Mouse (Mus musculus): ENCODE results near the gene Per1.
A peak's percentile ranks its signal among the peaks of the same experiment; 100 is the strongest.

Per1 gene

GRCm38 (mm10) chr11:69117737-69118695 lies 23.0 kb downstream of the Per1 start:
- DNase-seq, result peak; percentile 58

GRCm38 (mm10) chr11:69118765-69119164 lies 23.7 kb downstream of the Per1 start:
- DNase-seq, result peak; percentile 79

GRCm38 (mm10) chr11:69119446-69120155 lies 24.6 kb downstream of the Per1 start:
- DNase-seq, result no peak

- no peak for DNase-seq
Measured at GRCm38 (mm10) chr11:69120221-69121000, 25.4 kb downstream of the Per1 start, which contains the start of gene Hes7. Gene Hes7, plus strand, starts transcription at chr11:69120404.

- DNase-seq, result no peak
Measured at GRCm38 (mm10) chr11:69121001-69121740, 26.2 kb downstream of the Per1 start.

- DNase-seq, result no peak
Measured at GRCm38 (mm10) chr11:69121741-69122335, 26.8 kb downstream of the Per1 start.

- DNase-seq, result peak; percentile 85
Measured at GRCm38 (mm10) chr11:69122336-69122951, 27.4 kb downstream of the Per1 start, which contains the start of gene 9130213A22Rik. Gene 9130213A22Rik, minus strand, starts transcription at chr11:69122589.

GRCm38 (mm10) chr11:69123056-69123692 lies 28.2 kb downstream of the Per1 start:
- peak; percentile 87 for DNase-seq

GRCm38 (mm10) chr11:69123693-69124497 lies 28.9 kb downstream of the Per1 start:
- DNase-seq, result peak; percentile 88

- DNase-seq, result no peak
Measured at GRCm38 (mm10) chr11:69124498-69124847, 29.5 kb downstream of the Per1 start.

GRCm38 (mm10) chr11:69125041-69125851 lies 30.2 kb downstream of the Per1 start:
- peak; percentile 89 for DNase-seq

GRCm38 (mm10) chr11:69125852-69125918 lies 30.7 kb downstream of the Per1 start, which contains the start of gene Aloxe3:
Gene Aloxe3, plus strand, starts transcription at chr11:69125896.
- DNase-seq, result no peak

GRCm38 (mm10) chr11:69125919-69126705 lies 31.1 kb downstream of the Per1 start:
- DNase-seq, result no peak

- DNase-seq, result no peak
Measured at GRCm38 (mm10) chr11:69126706-69127095, 31.7 kb downstream of the Per1 start.

GRCm38 (mm10) chr11:69128426-69129122 lies 33.6 kb downstream of the Per1 start:
- no peak for DNase-seq

- DNase-seq, result no peak
Measured at GRCm38 (mm10) chr11:69133566-69133922, 38.5 kb downstream of the Per1 start.

GRCm38 (mm10) chr11:69133923-69134621 lies 39.1 kb downstream of the Per1 start:
- peak; percentile 31 for DNase-seq

- no peak for DNase-seq
Measured at GRCm38 (mm10) chr11:69134622-69134968, 39.6 kb downstream of the Per1 start.

Data from kidney, adult 11 months (tissue).